Mouse (Mus musculus) naive thymus-derived CD4-positive, alpha-beta T cell, adult 2 months (primary cell): ENCODE measurements at regions not wholly inside any gene's neighbourhood (a gene's known extent, or its start where the extent isn't known, plus 50 kb on each side); places are given as distances from the start of the nearest gene placed in this dataset.

Experiments
- DNase-seq: peaks from one replicate; pipeline ENCODE4 v3.0.0-alpha.2; 2011; ENCODE audit warnings: low read depth

DNA sequence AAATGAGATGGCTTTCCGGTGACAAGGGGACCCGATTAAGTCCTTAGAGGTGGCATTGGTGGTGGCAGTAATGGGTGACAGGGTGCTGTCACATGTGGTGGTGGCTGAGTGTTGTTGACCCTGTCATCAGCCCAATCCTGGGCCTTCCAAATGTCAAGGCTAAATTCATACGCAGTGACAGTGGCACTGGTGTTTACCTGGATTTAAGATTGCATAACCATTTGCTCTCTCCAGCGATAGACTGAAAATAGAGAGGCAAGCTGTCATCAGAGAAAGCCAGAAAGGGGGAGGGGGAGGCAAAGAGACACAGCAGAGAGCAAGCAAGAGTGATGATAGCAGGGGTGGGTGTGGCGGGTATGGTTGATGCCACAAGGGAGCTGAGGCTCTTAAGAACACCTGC, 215.1 kb downstream of the Suds3 start:
- no peak for DNase-seq

- no peak for DNase-seq
These were observed 218.5 kb downstream of the Suds3 start for GRCm38 (mm10) chr5:116897391-116897790.

DNA sequence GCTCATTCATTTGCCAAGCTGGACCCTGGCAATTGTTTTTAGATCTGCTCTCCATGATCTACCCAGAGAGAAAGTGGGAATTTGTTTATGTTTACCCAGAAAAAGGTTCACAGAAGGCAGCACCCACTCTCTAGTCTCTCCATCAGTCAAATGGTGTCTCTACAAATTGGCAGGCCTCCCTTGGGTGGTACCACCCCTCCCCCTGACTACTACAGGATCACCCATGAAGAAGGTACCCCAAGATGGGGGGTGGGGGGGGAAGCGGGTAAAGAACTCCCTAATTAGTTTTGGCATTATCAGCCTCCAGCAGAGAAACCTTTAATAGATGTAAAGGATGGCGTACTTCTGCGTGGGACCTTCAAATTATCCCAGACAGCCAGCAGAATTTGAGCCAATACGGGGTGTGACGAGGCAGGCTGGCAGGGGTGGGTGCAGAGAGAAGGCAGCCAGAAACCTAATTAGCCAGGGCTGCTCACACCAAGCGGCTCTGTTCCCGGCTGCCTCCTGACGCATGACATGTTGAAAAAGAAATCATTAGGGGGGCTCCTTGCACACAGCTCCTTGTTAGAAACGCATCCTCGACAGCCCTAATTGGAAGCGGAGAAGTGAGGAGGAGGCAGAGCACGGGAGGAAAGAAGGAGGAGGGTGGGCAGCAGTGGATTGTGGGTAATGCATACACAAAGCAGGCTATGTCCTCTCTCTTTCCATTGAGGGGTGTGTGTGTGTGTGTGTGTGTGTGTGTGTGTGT, 220.7 kb downstream of the Suds3 start:
- no peak for DNase-seq

DNA sequence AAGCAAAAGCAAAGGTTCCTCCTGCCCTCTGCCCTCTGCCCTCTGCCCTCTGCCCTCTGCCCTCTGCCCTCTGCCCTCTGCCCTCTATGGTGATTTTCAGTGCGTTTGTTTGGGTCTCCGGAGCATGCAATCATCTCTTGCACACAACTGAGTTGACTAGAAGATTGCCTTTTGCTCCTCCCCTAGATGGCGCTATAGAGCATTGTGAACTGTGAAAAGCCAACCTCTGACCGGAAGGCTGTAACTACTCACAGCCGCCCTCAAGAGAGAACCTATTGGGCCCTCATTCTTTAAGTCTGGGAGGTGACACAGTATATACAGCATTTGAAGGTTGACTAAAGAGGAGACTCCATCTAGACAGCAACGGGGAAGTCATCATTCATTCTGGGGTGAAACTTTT, 221.3 kb downstream of the Suds3 start:
- no peak for DNase-seq

DNA sequence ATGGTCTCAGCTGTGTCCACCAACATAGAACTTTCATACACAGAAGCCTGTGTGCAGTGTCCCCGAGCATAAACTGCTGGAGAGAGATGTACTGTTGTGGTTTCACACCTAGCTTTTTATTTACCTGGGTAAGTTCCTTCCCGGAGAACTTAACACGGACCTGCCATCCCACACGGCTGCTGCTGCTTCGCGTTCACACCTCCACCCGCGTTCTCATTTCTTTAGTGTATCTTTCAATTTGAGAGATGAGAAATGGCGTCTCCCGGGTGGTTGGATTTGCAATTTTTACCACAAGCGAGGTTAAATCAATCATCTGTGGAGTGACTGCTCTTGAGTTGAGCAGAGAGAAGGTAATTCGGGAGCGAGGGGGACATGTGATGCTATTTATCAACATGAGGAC, 223.0 kb downstream of the Suds3 start:
- no peak for DNase-seq

DNA sequence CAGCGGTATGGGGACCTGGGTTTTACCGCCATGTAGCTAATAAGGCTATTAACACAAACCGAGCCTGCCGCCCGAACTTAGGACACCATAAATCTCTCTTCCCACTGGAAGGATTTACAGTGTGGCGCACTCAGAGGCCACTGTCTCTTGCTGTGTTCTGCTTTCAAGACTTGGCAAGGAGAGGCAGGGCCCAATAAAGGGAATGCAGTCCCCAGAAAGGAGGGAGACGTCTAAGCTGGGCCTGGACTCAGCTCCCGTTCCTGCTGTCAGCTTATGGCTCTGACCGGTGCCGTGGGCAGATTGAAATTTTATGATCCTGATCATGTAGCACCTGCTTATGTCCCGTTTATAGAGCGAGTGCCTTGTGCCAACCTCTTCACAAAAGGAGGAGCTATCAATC, 226.7 kb downstream of the Suds3 start:
- DNase-seq = no peak

- no peak for DNase-seq
These were observed 229.5 kb downstream of the Suds3 start for GRCm38 (mm10) chr5:116886181-116887136.

DNA sequence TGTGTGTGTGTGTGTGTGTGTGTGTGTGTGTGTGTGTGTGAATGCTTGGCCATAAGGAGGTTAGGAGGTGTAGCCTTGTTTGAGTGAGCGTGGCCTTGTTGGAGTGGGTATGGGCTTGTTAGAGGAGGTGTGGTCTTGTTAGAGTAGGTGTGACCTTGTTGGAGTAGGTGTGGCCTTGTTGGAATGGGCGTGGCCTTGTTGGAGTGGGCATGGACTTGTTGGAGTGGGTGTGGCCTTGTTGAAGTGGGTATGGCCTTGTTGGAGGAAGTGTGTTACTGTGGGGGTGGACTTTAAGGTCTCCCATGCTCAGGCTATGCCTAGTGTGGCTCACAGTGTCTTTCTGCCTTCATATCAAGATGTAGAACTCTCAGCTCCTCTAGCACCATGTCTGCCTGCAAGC, 236.2 kb downstream of the Suds3 start:
- DNase-seq = no peak

DNA sequence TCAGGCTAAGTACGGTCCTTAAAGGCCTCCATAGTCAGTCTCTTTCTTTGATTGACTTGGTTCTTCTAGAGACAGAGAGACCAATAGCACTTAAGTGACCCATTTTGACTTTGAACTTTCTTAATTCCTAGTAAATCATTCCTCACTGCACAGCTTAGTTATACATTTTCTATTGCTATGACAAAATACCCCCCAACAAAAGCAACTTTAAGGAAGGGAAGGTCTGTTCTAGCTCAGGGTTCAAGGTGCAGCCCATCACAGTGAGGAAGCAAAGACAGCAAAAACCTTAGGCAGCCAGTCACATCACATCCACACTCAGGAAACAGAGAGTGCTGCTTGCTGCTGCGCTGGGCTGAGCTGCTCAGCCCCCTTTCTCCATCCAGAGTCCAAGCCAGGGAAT, 241.0 kb downstream of the Suds3 start:
- DNase-seq = no peak

DNA sequence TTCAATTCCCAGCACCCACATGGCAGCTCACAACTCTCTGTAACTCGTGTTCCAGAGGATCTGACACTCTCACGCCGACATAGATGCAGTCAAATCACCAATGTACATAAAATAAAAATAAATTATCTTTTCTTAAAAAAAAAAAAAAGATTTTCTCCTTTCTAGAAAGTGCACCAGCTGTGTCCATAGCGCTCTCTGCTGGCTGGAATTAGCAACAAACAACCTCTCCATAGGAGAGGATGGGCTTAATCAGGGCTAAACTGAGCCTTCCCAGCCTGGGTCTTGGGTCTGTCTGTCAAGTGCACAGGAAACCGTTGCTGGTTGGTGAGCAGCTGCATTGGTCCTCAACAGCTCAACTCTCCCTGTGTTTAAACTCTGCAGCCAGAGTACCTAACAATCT, 247.8 kb downstream of the Suds3 start:
- no peak for DNase-seq

DNA sequence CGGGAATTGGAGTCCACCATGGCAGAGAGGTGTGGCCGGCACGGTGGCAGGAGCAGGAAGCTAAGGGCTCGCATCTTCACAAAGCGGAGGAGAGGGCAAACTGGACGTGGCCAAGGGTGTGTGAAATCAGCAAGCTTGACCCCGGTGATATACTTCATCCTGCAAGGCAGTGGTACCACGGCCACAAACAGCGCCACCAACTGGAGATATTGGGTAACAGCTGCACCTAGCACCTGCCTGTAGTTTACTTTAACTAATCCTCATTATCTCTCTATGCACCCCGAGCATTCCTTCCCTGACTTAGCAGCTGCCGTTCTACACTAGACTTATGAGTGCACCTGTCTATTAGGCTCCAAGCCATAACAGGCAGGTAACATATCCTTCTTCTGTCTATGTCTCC, 251.6 kb downstream of the Suds3 start:
- no peak for DNase-seq

- no peak for DNase-seq
These were observed 261.1 kb upstream of the Srrm4 start for GRCm38 (mm10) chr5:116852691-116853090.

DNA sequence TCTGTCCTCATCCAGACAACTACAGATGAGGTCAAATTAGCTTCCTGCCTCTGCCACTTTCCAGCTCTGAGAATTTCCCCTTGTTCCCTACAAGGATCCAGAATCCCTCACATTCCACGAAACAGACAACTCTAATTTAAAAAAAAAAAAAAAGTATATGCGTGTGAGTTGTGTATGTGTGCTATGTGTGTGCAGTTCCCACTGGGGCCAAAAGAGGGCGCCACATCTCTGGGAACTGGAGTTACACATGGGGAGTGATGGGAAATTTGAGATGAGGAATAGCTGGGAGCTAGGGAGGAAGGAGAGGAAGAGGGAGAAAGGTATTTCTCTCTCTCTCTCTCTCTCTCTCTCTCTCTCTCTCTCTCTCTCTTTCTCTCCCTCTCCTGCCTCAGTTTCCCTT, 240.3 kb upstream of the Srrm4 start:
- DNase-seq = no peak

GRCm38 (mm10) chr5:116829771-116830170, 238.2 kb upstream of the Srrm4 start:
- DNase-seq = no peak

DNA sequence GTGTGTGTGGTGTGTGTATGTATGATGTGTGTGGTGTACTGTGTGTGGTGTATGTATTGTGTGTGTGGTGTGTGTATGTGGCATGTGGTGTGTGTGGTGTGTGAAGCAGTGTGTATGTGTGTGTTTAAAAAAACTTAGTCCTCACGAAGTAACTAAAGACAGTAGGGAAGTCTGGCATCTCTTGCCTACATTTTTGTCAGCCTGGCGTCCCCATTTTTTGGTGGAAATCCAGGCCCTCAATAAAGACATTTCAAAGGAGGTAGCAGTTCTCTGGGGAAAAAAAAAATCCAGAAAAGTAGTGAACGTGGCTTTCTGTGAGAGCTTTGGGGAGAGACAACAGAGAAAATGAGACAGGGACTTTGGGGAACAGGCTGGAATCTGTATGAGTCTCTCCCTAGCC, 231.6 kb upstream of the Srrm4 start:
- no peak for DNase-seq

DNA sequence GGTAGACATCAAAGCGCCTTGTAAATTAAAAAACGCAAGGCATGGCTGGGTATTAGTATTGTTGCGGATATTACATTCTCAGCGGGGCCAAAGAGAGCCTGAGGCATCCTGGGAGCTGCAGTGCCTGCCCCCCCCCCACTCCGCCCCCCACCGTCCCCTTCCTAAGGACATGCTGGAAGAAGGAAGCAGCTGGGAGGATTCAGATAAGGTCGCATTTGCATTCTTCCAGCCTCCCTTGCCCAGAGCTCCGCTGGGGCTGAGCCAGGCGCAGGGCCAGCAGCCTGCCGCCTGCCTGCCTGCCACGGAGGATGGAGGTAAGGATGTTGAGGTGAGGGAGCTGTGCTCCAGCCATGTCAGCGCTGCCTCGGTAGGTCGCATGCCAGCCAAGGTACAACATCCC, 230.5 kb upstream of the Srrm4 start:
- no peak for DNase-seq

GRCm38 (mm10) chr5:116809799-116810198, 218.2 kb upstream of the Srrm4 start:
- DNase-seq = no peak

DNA sequence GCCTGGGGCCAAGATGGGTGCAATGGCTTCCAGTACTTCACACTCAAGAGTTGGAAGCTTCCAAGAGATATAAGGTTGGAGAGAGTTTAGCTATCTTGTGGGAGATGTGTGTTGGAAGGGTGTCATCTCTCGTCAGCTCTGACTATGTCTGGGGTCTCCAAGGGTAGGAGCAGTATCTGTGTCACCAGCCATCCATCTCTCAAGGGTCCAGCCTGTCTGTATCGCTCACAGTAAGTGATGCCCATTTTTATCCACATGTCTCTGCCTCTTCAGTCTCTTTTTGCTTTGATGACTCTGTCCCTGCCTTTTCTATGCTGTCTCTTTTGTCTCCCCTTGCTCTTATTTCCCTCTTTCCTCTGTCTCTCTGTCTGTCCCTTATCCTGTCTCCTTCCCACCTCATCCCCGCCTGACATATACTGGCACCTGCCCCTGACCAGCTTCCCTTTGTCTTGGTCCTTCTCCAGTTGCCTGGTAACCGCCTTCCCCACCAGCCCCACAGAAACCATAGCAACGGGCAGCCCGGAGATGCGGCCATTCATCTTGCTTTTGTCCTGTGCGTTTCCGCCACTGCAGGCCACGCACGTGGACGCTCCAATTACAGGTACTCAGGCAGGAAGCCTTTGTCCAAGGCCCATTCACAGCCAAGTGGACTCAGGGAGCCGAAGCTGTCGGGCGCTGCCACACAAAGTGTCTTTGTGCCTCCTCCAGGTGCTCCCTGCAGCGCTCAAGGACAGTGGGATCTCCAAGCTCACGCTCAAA, 217.6 kb upstream of the Srrm4 start:
- no peak for DNase-seq

DNA sequence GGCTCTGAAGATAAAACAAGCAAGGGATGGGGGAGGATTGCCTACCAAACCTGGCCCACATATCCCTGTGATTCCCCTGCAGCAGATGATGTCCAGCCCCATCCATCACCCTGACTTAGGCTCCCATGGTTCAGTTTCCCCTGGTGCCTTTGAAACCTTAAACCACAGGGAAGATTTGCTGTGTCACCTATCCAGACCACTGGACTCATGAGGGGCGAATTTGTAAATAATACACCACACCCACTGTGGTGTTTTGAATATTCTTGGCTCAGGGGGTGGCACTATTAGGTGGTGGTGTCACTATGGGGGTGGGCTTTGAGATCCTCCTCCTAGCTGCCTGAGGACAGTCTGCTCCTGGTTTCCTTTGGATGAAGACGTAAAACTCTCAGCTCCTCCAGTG, 205.8 kb upstream of the Srrm4 start:
- DNase-seq = no peak

DNA sequence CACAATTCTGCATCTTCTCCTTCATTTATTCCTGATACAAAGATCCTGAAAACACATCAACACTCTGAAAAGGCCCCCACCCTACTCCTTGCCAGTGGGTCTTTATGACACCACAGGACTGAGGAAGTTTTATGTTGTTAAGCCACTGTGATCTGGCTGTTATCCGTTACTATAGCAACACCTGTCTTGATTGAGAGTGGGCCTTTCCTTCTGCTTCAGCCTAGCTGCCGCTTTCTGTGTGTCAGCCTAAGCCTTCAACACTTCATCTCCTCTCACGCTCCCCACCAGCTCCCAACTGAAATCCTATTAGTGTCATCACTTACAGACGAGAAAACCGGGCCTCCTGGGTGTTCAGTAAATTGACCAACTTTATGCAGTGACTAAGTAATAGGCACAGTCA, 203.6 kb upstream of the Srrm4 start:
- no peak for DNase-seq

GRCm38 (mm10) chr5:116790419-116790818, 198.8 kb upstream of the Srrm4 start:
- DNase-seq = no peak

DNA sequence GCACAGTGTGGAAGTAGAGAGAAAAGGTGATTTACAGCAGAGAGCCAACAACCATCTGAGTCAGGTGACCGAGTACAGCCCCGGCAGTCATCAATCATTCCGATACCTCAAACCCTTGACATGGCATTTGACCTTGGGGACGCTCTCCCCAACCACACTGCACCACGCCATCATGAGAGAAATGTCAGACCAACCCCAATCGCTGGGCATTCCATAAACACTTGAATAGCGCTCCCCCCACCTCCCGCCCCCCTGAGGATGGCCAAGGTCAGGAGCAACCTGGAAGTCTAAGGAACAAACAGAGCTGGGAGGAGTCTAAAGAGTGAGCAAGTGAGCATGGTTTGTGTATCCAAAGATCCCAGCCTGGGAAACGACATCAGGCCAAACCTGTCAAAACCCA, 198.2 kb upstream of the Srrm4 start:
- no peak for DNase-seq

DNA sequence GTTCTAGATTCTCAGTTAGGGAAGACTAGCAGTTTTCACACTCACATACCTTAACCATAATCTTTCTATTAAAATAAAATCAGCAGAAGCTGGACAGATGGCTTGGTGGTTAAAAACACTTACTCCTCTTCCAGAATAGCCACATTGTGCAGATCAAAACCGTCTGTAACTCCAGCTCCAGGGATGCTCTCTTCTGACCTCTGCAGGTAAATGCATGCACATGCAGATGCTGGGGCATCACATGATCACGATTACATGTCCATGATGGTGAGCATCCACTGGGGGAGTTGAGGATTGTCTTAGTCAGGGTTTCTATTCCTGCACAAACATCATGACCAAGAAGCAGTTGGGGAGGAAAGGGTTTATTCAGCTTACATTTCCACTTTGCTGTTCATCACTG, 184.8 kb upstream of the Srrm4 start:
- DNase-seq = no peak
